34 mouse cellular contexts compared by ENCODE assay signal in genomic region chr6:41829516-41829915, GRCm38 (mm10). TPM values are rescaled to one million over a fixed set of nuclear protein-coding genes. Genes with fewer than 3 reads are reported as not detected.
"Had no signal": no experiment of that assay in that cellular context is flagged by ENCODE, and none has a peak within 500 bp of the region (broad histone marks: within the 10 kb centered on the region; RNA-seq: fewer than 3 reads in every experiment).

No protein-coding gene starts in this region.

- DNase-seq: cerebellum, adult 2 months; cerebellum, adult 8-10 months; cerebellum, adult 9-10 months; cerebellum, adult 9-11 months; cerebellum, postnatal 14 days; cerebellum, postnatal 25 days; cerebellum, postnatal 36 days; embryo, embryonic 11 days; forebrain, postnatal 0 days; gastrocnemius, adult 2 months; gastrocnemius, postnatal 10 days; gastrocnemius, postnatal 14 days; gastrocnemius, postnatal 25 days; gastrocnemius, postnatal 36 days; heart, adult 11 months; heart, adult 18-20 months; heart, adult 2 months had no signal

RNA-seq across cellular contexts. Expression of gene Pip, which starts 17.8 kb away (rescaled TPM):
- polyA plus RNA-seq: cerebellum, adult 2 months; cortical plate, adult 2 months; embryonic facial prominence, embryonic 10.5 days; embryonic facial prominence, embryonic 11.5 days; embryonic facial prominence, embryonic 12.5 days; embryonic facial prominence, embryonic 13.5 days; embryonic facial prominence, embryonic 14.5 days; embryonic facial prominence, embryonic 15.5 days; erythroblast, embryonic 14.5 days; forebrain, embryonic 10.5 days; forebrain, embryonic 11.5 days; forebrain, embryonic 12.5 days; forebrain, embryonic 13.5 days; forebrain, embryonic 14.5 days; forebrain, embryonic 15.5 days; forebrain, embryonic 16.5 days; forebrain, postnatal 0 days; frontal cortex, adult 2 months; heart, adult 2 months; heart, embryonic 10.5 days had no signal

RNA-seq across cellular contexts. Expression of gene Sval2, which starts 23.3 kb away (rescaled TPM):
- polyA plus RNA-seq: cerebellum, adult 2 months; cortical plate, adult 2 months; embryonic facial prominence, embryonic 10.5 days; embryonic facial prominence, embryonic 11.5 days; embryonic facial prominence, embryonic 12.5 days; embryonic facial prominence, embryonic 13.5 days; embryonic facial prominence, embryonic 14.5 days; embryonic facial prominence, embryonic 15.5 days; erythroblast, embryonic 14.5 days; forebrain, embryonic 10.5 days; forebrain, embryonic 11.5 days; forebrain, embryonic 12.5 days; forebrain, embryonic 13.5 days; forebrain, embryonic 14.5 days; forebrain, embryonic 15.5 days; forebrain, embryonic 16.5 days; forebrain, postnatal 0 days; frontal cortex, adult 2 months; heart, adult 2 months; heart, embryonic 10.5 days had no signal

RNA-seq across cellular contexts. Expression of gene Olfr459, which starts 54.5 kb away (rescaled TPM):
- polyA plus RNA-seq: cerebellum, adult 2 months; cortical plate, adult 2 months; embryonic facial prominence, embryonic 10.5 days; embryonic facial prominence, embryonic 11.5 days; embryonic facial prominence, embryonic 13.5 days; embryonic facial prominence, embryonic 15.5 days; erythroblast, embryonic 14.5 days; forebrain, embryonic 10.5 days; forebrain, embryonic 11.5 days; forebrain, embryonic 12.5 days; forebrain, embryonic 13.5 days; forebrain, embryonic 14.5 days; forebrain, embryonic 15.5 days; forebrain, embryonic 16.5 days; forebrain, postnatal 0 days; frontal cortex, adult 2 months; heart, adult 2 months; heart, embryonic 10.5 days had no signal
